Comparison of ENCODE assay signal across 9 mouse cellular contexts in the genomic region with DNA sequence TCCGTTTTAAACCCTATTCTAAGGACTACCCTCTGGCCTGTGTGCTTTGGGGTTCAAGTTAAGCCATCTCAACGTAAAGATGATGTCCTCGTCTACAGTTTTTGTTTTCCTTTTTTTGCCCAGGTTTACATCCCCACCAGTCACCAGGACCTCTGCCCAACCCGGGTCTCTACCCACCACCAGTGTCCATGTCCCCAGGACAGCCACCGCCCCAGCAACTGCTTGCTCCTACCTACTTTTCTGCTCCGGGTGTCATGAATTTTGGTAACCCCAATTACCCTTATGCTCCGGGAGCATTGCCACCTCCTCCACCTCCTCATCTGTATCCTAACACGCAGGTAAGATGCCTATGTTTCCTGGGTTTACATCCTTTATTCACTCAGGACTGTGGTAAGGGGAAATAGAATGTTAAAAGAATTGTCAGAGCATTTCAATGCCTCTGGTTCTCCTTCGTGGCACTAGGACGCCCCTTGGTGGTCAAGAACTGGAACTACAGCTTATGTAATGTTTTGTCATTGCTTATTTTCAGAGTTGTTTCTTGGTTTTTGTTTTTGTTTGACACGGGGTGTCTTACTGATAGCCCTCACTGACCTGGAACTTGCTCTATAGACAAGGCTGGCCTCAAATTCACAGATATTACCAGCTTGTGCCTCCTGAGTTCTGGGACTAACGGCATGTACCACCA. TPM values are rescaled to one million over a fixed set of nuclear protein-coding genes. Genes with fewer than 3 reads are reported as not detected.
A peak's percentile ranks its signal among the peaks of the same experiment; 100 is the strongest.
DNase-seq lines count a peak whose midpoint lies in the region; ATAC-seq and TF ChIP-seq lines count a peak whose summit lies in the region.
"Had no signal": no experiment of that assay in that cellular context is flagged by ENCODE, and none has a peak within 500 bp of the region (broad histone marks: within the 10 kb centered on the region; RNA-seq: fewer than 3 reads in every experiment).

No protein-coding gene starts in this region.

- peaks cover 11% of the 10 kb centered on the region for H3K79me2 ChIP-seq in MEL (ENCODE audit: control insufficient read depth, insufficient read depth, low read length, poor library complexity)

- TF ChIP-seq RAD21 in MEL (IDR thresholded peaks at IDR 0.05; ENCODE audit: low read depth, low read length) = peak; percentile 82

- peaks cover 15% of the 10 kb centered on the region for H3K36me3 ChIP-seq in kidney, adult 2 months (ENCODE audit: control insufficient read depth, insufficient read depth, low read length)
- H3K36me3 ChIP-seq in kidney, embryonic 15.5 days = peaks cover 98% of the 10 kb centered on the region
- H3K36me3 ChIP-seq in MEL (ENCODE audit: control insufficient read depth in 1 of 2, insufficient read depth in 2 of 2, low read length in 2 of 2) = peaks cover 12 to 61% of the 10 kb centered on the region in 2 experiments
- H3K36me3 ChIP-seq in forebrain, embryonic 15.5 days = peaks cover 92% of the 10 kb centered on the region

- peak overlapping the region; percentile 43; the same call in 1 of the 2 replicates for H3K27ac ChIP-seq in kidney, adult 2 months (ENCODE audit: insufficient read depth, low read depth, low read length)
- no peak overlapping the region for H3K27ac ChIP-seq in kidney, embryonic 15.5 days
- no peak overlapping the region for H3K27ac ChIP-seq in MEL (ENCODE audit: control insufficient read depth, low read depth, low read length)
- no peak overlapping the region for H3K27ac ChIP-seq in forebrain, embryonic 15.5 days (replicated peaks)
- H3K27ac ChIP-seq: macrophage had no signal

- no peak for TF ChIP-seq POLR2A in kidney, adult 2 months (IDR thresholded peaks at IDR 0.05; ENCODE audit: low read depth, low read length)
- TF ChIP-seq POLR2A in MEL (IDR thresholded peaks at IDR 0.05; ENCODE audit: control insufficient read depth in 1 of 2, insufficient read depth in 1 of 2, low read depth in 1 of 2, low read length in 2 of 2, poor library complexity in 1 of 2) = no peak

- H3K4me3 ChIP-seq in kidney, adult 2 months (ENCODE audit: insufficient read depth, low read depth, low read length) = no peak overlapping the region
- H3K4me3 ChIP-seq in kidney, embryonic 15.5 days (replicated peaks) = no peak overlapping the region
- no peak overlapping the region for H3K4me3 ChIP-seq in MEL (ENCODE audit: control insufficient read depth in 1 of 2, insufficient read depth in 1 of 2, low read depth in 2 of 2, low read length in 2 of 2)
- H3K4me3 ChIP-seq in forebrain, embryonic 15.5 days = no peak overlapping the region

- DNase-seq in kidney, adult 2 months = peak; percentile 52
- DNase-seq in MEL (ENCODE audit: low read depth, low spot score) = peak; percentile 82
- peak; percentile 45 for DNase-seq in cerebellum, adult 9-11 months
- DNase-seq in lung, postnatal 10 days = peak; percentile 64
- DNase-seq in right cerebral cortex, postnatal 10 days (ENCODE audit: low spot score in 2 of 2) = no peak
- no peak for DNase-seq in layer of hippocampus, adult 9-10 months (ENCODE audit: low spot score)

- peaks cover 4% of the 10 kb centered on the region; the same call in 1 of the 2 replicates for H3K4me1 ChIP-seq in kidney, adult 2 months (ENCODE audit: control insufficient read depth, insufficient read depth, low read length)
- H3K4me1 ChIP-seq in kidney, embryonic 15.5 days = no peaks in the 10 kb centered on the region
- peaks cover 0 to 4% of the 10 kb centered on the region in 2 experiments; a peak in 3 of 4 replicates for H3K4me1 ChIP-seq in MEL (ENCODE audit: control insufficient read depth in 1 of 2, insufficient read depth in 2 of 2, low read length in 2 of 2)
- no peaks in the 10 kb centered on the region for H3K4me1 ChIP-seq in forebrain, embryonic 15.5 days

- TF ChIP-seq CTCF in kidney, adult 2 months (conservative IDR thresholded peaks at IDR 0.05; ENCODE audit: insufficient read depth, insufficient read length, low read depth, low read length) = peak; percentile 74
- TF ChIP-seq CTCF in MEL (IDR thresholded peaks at IDR 0.05 in 2 of 3, conservative IDR thresholded peaks at IDR 0.05 in 1 of 3; ENCODE audit: control insufficient read depth in 1 of 3, insufficient read depth in 1 of 3, low read depth in 2 of 3, low read length in 3 of 3, poor library complexity in 1 of 3, severe bottlenecking in 1 of 3) = peak; percentile 67 to 90 (median 88)

- H3K9me3 ChIP-seq in kidney, embryonic 15.5 days (replicated peaks) = no peaks in the 10 kb centered on the region
- H3K9me3 ChIP-seq in MEL (replicated peaks; ENCODE audit: insufficient read depth, low read length) = no peaks in the 10 kb centered on the region
- no peaks in the 10 kb centered on the region for H3K9me3 ChIP-seq in forebrain, embryonic 15.5 days

- H3K4me2 ChIP-seq in kidney, embryonic 15.5 days = no peak overlapping the region
- no peak overlapping the region for H3K4me2 ChIP-seq in forebrain, embryonic 15.5 days (replicated peaks)

- WGBS in kidney, adult 2 months = 62% methylated on average over 12 of the region's 12 CpGs
- WGBS in kidney, embryonic 15.5 days = 69% methylated on average over 12 of the region's 12 CpGs
- 71% methylated on average over 12 of the region's 12 CpGs for WGBS in forebrain, embryonic 15.5 days

- no peak for TF ChIP-seq EP300 in MEL (IDR thresholded peaks at IDR 0.05; ENCODE audit: low read depth in 1 of 2, low read length in 2 of 2)

- ATAC-seq in kidney, embryonic 15.5 days (replicated peaks; ENCODE audit: low FRiP score) = no peak
- ATAC-seq in forebrain, embryonic 15.5 days (replicated peaks) = no peak

- no peak overlapping the region for H3K9ac ChIP-seq in kidney, embryonic 15.5 days
- H3K9ac ChIP-seq in MEL (ENCODE audit: control insufficient read depth, low read depth, low read length, poor library complexity, severe bottlenecking) = no peak overlapping the region
- H3K9ac ChIP-seq in forebrain, embryonic 15.5 days (replicated peaks) = no peak overlapping the region

- no peaks in the 10 kb centered on the region for H3K27me3 ChIP-seq in kidney, adult 2 months (replicated peaks; ENCODE audit: control insufficient read depth, insufficient read depth, low read length)
- no peaks in the 10 kb centered on the region for H3K27me3 ChIP-seq in kidney, embryonic 15.5 days
- H3K27me3 ChIP-seq in MEL (ENCODE audit: control insufficient read depth in 1 of 2, insufficient read depth in 2 of 2, low read length in 2 of 2) = no peaks in the 10 kb centered on the region
- no peaks in the 10 kb centered on the region for H3K27me3 ChIP-seq in forebrain, embryonic 15.5 days

TF ChIP-seq in MEL, 35 proteins besides CTCF, POLR2A, EP300 and RAD21 (continues in another document):
- TF ChIP-seq UBTF (IDR thresholded peaks at IDR 0.05; ENCODE audit: borderline replicate concordance, insufficient read depth, low read depth, low read length) (no peak), SMC3 (IDR thresholded peaks at IDR 0.05; ENCODE audit: low read depth, low read length) (peak; percentile 83), SIN3A (IDR thresholded peaks at IDR 0.05; ENCODE audit: low read length) (peak; percentile 67), ZMIZ1 (IDR thresholded peaks at IDR 0.05; ENCODE audit: low read depth, low read length) (no peak), ZC3H11A (IDR thresholded peaks at IDR 0.05; ENCODE audit: low read depth, low read length) (peak; percentile 81), JUND (IDR thresholded peaks at IDR 0.05; ENCODE audit: low read depth, low read length) (0 out of 2 replicates have a peak, but pooled peaks have one; percentile 25), MAX (IDR thresholded peaks at IDR 0.05; ENCODE audit: low read length) (no peak), GATA1 (IDR thresholded peaks at IDR 0.05; ENCODE audit: low read depth, low read length) (no peak)

RNA-seq across cellular contexts. Expression of gene Rapgefl1, which starts 7.4 kb away (rescaled TPM):
- 4.2 and 4.7 TPM in 2 replicates for polyA plus RNA-seq in kidney, adult 2 months (2012; rRNA removed)
- polyA plus RNA-seq in kidney, embryonic 15.5 days (2015; fragmentation: Nextera tagmentation; extraction: Ambion mirVana) = 1.6 and 1.7 TPM in 2 replicates
- total RNA-seq in MEL (2012; rRNA removed) = 0.46 and 0.58 TPM in 2 replicates
- polyA plus RNA-seq in MEL (2012; ENCODE audit: insufficient read depth in 1 of 2, insufficient read length in 2 of 2, low read depth in 1 of 2, low replicate concordance in 2 of 2, missing spikeins in 1 of 2) = 1 to 10 TPM in 1 of 2 experiments, not detected in 1; 1.4 TPM
- 4.2 and 5.8 TPM in 2 replicates for polyA plus RNA-seq in forebrain, embryonic 15.5 days (2015; fragmentation: Nextera tagmentation; extraction: Ambion mirVana)

RNA-seq across cellular contexts. Expression of gene Casc3, which starts 24.5 kb away (rescaled TPM):
- polyA plus RNA-seq in kidney, adult 2 months (2012; rRNA removed) = 21.0 and 24.5 TPM in 2 replicates
- 40.6 and 40.8 TPM in 2 replicates for polyA plus RNA-seq in kidney, embryonic 15.5 days (2015; fragmentation: Nextera tagmentation; extraction: Ambion mirVana)
- 18.2 and 20.9 TPM in 2 replicates for total RNA-seq in MEL (2012; rRNA removed)
- polyA plus RNA-seq in MEL (2012; ENCODE audit: insufficient read depth in 1 of 2, insufficient read length in 2 of 2, low read depth in 1 of 2, low replicate concordance in 2 of 2, missing spikeins in 1 of 2) = 10 to 100 TPM; 58.6 to 61.0 TPM
- polyA plus RNA-seq in forebrain, embryonic 15.5 days (2015; fragmentation: Nextera tagmentation; extraction: Ambion mirVana) = 53.5 and 53.9 TPM in 2 replicates

RNA-seq across cellular contexts. Expression of gene Msl1, which starts 33.9 kb away (rescaled TPM):
- 23.5 and 24.5 TPM in 2 replicates for polyA plus RNA-seq in kidney, adult 2 months (2012; rRNA removed)
- 25.1 and 25.8 TPM in 2 replicates for polyA plus RNA-seq in kidney, embryonic 15.5 days (2015; fragmentation: Nextera tagmentation; extraction: Ambion mirVana)
- total RNA-seq in MEL (2012; rRNA removed) = 35.0 and 37.1 TPM in 2 replicates
- 10 to 100 TPM in 1 of 2 experiments, not detected in 1; 49.4 TPM for polyA plus RNA-seq in MEL (2012; ENCODE audit: insufficient read depth in 1 of 2, insufficient read length in 2 of 2, low read depth in 1 of 2, low replicate concordance in 2 of 2, missing spikeins in 1 of 2)
- 30.2 and 31.7 TPM in 2 replicates for polyA plus RNA-seq in forebrain, embryonic 15.5 days (2015; fragmentation: Nextera tagmentation; extraction: Ambion mirVana)

RNA-seq across cellular contexts. Expression of gene Wipf2, which starts 34.2 kb away (rescaled TPM):
- 8.7 and 9.9 TPM in 2 replicates for polyA plus RNA-seq in kidney, adult 2 months (2012; rRNA removed)
- polyA plus RNA-seq in kidney, embryonic 15.5 days (2015; fragmentation: Nextera tagmentation; extraction: Ambion mirVana) = 4.2 and 5.2 TPM in 2 replicates
- 2.9 and 3.2 TPM in 2 replicates for total RNA-seq in MEL (2012; rRNA removed)
- 1 to 10 TPM in 1 of 2 experiments, not detected in 1; 7.1 TPM for polyA plus RNA-seq in MEL (2012; ENCODE audit: insufficient read depth in 1 of 2, insufficient read length in 2 of 2, low read depth in 1 of 2, low replicate concordance in 2 of 2, missing spikeins in 1 of 2)
- 4.4 and 5.1 TPM in 2 replicates for polyA plus RNA-seq in forebrain, embryonic 15.5 days (2015; fragmentation: Nextera tagmentation; extraction: Ambion mirVana)

RNA-seq across cellular contexts. Expression of gene Nr1d1, which starts 54.1 kb away (rescaled TPM):
- 140 and 155 TPM in 2 replicates for polyA plus RNA-seq in kidney, adult 2 months (2012; rRNA removed)
- polyA plus RNA-seq in kidney, embryonic 15.5 days (2015; fragmentation: Nextera tagmentation; extraction: Ambion mirVana) = 2.0 and 2.3 TPM in 2 replicates
- total RNA-seq in MEL (2012; rRNA removed) = 1.9 and 2.0 TPM in 2 replicates
- 1 to 10 TPM in 1 of 2 experiments, not detected in 1; 5.6 TPM for polyA plus RNA-seq in MEL (2012; ENCODE audit: insufficient read depth in 1 of 2, insufficient read length in 2 of 2, low read depth in 1 of 2, low replicate concordance in 2 of 2, missing spikeins in 1 of 2)
- polyA plus RNA-seq in forebrain, embryonic 15.5 days (2015; fragmentation: Nextera tagmentation; extraction: Ambion mirVana) = 3.6 TPM in 2 replicates

Comparison
In these comparisons a context has a peak if more than half of its experiments do, and no peak if none do; other contexts are left out.
1. DNase-seq: peak in kidney, adult 2 months (single experiment), MEL (single experiment), cerebellum, adult 9-11 months (single experiment) and lung, postnatal 10 days (single experiment); none in right cerebral cortex, postnatal 10 days (0 of 2) and layer of hippocampus, adult 9-10 months (single experiment).